Mouse (Mus musculus) lung, embryonic 14.5 days (tissue): ENCODE measurements around the gene Tprkb. TPM values are rescaled to one million over a fixed set of nuclear protein-coding genes. Genes with fewer than 3 reads are reported as not detected.
A peak's percentile ranks its signal among the peaks of the same experiment; 100 is the strongest.
"Not testable (repeated sequence)": the region's sequence is repeated elsewhere in the genome, so short reads cannot be mapped to it uniquely, and the experiment has no call there.

ENCODE experiments used
- ATAC-seq: fragments of 200-750 bp; cut with Nextera tagmentation; 2 replicates; pipeline ENCODE4 v1.8.0; 2017; ENCODE audit warnings: mild to moderate bottlenecking, moderate TSS enrichment, moderate library complexity; ENCODE audit not compliant: insufficient read depth
- DNase-seq: peaks from one replicate; pipeline ENCODE4 v3.0.0-alpha.2; 2015
- H3K27ac ChIP-seq: fragments of 300-500 bp; sonication (generic); 2 replicates; pipeline ENCODE4 v1.5.1; 2014; ENCODE audit warnings: low read depth, mild to moderate bottlenecking, moderate library complexity
- H3K27me3 ChIP-seq: fragments of 300-500 bp; sonication (generic); 2 replicates; pipeline ENCODE4 v1.6.1; 2014; ENCODE audit warnings: low read length, control low read depth; ENCODE audit not compliant: insufficient read depth
- H3K36me3 ChIP-seq: fragments of 300-500 bp; sonication (generic); 2 replicates; pipeline ENCODE4 v1.6.1; 2014; ENCODE audit warnings: control low read depth; ENCODE audit not compliant: insufficient read depth
- H3K4me1 ChIP-seq: fragments of 300-500 bp; sonication (generic); 2 replicates; pipeline ENCODE4 v1.6.1; 2014; ENCODE audit warnings: antibody characterized with exemption, control low read depth; ENCODE audit not compliant: insufficient read depth
- H3K4me2 ChIP-seq: fragments of 300-500 bp; sonication (generic); 2 replicates; pipeline ENCODE4 v1.6.1; 2014; ENCODE audit warnings: mild to moderate bottlenecking
- H3K4me3 ChIP-seq: fragments of 300-500 bp; sonication (generic); 2 replicates; pipeline ENCODE4 v1.5.1; 2014; ENCODE audit warnings: low read depth, low read length
- H3K9ac ChIP-seq: fragments of 300-500 bp; sonication (generic); 2 replicates; pipeline ENCODE4 v1.6.1; 2014
- H3K9me3 ChIP-seq: fragments of 300-500 bp; sonication (generic); 2 replicates; pipeline ENCODE4 v1.6.1; 2016; ENCODE audit warnings: low read depth, low read length, control low read depth
- CTCF ChIP-seq: IDR thresholded peaks from 2 replicates; pipeline ENCODE4 v1.5.1; 2016; ENCODE audit warnings: antibody characterized with exemption, low read depth
- WGBS: fragments of 180-500 bp; shearing (Covaris S2); extraction: QIAGEN DNeasy Blood & Tissue Kit; methylation state at CpG from one replicate; pipeline ENCODE4 v1.1.7; 2014; 5-methylcytosine and 5-hydroxymethylcytosine counted together
- polyA plus RNA-seq: library from polyadenylated mRNA; unstranded; fragments of >200 nt; fragmentation: Nextera tagmentation; extraction: Ambion mirVana; gene quantifications from 2 replicates; pipeline ENCODE4 v1.2.1, GENCODE M21; 2014

Tprkb gene
- polyA plus RNA-seq, 1 experiment from 2014 or later: 29.1 TPM

DNA sequence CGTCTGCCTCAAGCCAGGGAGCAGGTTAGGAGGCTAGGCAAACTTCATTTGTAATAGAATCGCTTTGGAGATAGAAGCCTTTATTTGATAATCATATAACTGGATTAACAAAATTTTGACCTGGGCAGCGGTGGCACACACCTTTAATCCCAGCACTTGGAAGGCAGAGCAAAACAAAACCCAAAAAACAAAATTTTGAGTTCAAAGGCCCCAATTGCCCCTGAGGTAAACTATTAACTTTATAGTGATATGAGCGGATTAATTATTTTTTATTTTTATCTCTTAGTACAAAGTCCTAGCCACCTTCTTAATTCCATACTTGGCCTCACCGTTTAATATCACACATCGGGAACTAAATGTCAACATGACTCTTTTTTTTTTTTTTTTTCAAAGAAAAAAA, 4.9 kb downstream of the Tprkb start:
- H3K36me3 ChIP-seq: peaks cover 4% of the 10 kb centered on the region; the same call in 1 of the 2 replicates
- H3K27ac ChIP-seq: peak overlapping the region; percentile 90
- H3K4me1 ChIP-seq: peaks cover 8% of the 10 kb centered on the region; the same call in 1 of the 2 replicates
- WGBS: 80% methylated on average over 6 of the region's 6 CpGs
- peak overlapping the region; percentile 89 for H3K4me2 ChIP-seq
- no peak for TF ChIP-seq CTCF
- H3K9ac ChIP-seq: peak overlapping the region; percentile 71
- DNase-seq (no peak), ATAC-seq (no peak)
- H3K27me3 ChIP-seq: no peaks in the 10 kb centered on the region
- H3K9me3 ChIP-seq: no peaks in the 10 kb centered on the region
- peak overlapping the region; percentile 63 for H3K4me3 ChIP-seq

DNA sequence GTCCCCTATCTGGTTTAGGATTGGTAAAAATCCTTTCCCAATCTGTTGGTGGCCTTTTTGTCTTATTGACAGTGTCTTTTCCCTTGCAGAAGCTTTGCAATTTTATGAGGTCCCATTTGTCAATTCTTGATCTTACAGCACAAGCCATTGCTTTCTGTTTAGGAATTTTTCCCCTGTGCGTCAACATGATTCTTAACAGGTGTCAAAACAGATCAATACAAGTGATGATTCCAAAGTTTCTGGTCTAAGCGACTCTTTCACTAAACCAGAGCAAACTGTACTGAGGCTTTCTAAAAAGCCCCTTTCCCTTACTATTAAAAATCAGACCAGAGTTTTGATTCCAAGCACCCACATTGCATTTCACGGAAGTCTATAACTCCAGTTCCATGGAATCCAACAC, 6.7 kb downstream of the Tprkb start:
- H3K4me3 ChIP-seq, H3K27ac ChIP-seq, ATAC-seq, DNase-seq, H3K4me2 ChIP-seq, H3K27me3 ChIP-seq, H3K4me1 ChIP-seq, H3K9me3 ChIP-seq, H3K9ac ChIP-seq: not testable (repeated sequence)
- WGBS: 94% methylated on average over 3 of the region's 3 CpGs
- H3K36me3 ChIP-seq: peaks cover 13% of the 10 kb centered on the region; the same call in 1 of the 2 replicates

DNA sequence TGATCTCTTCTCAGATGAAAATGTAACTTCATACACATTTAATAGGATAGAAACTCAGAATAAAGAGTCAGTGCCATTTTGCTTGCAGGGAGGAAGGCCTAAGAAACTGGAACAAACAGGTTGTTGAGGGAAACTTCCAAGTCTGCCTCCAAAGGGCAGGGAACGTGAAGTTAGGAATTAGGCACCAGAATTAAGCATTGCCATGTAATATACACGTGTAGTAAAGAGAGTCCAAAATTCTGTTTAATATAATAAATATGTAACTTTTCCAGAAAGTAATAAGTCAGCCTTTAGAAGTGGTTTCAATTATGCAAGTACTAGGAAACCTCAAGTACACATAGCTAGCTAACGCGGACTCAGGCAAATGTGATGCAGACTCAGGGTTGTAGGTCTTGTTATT, 7.7 kb downstream of the Tprkb start:
- Histone ChIP-seq H3K4me1 (peaks cover 8% of the 10 kb centered on the region; the same call in 1 of the 2 replicates), H3K36me3 (peaks cover 15% of the 10 kb centered on the region), H3K4me2 (no peak overlapping the region), H3K27me3 (no peaks in the 10 kb centered on the region), H3K9ac (no peak overlapping the region), H3K9me3 (no peaks in the 10 kb centered on the region), H3K4me3 (no peak overlapping the region), H3K27ac (no peak overlapping the region)
- DNase-seq (no peak), ATAC-seq (no peak)
- WGBS: 88% methylated on average over 4 of the region's 4 CpGs
- no peak for TF ChIP-seq CTCF

DNA sequence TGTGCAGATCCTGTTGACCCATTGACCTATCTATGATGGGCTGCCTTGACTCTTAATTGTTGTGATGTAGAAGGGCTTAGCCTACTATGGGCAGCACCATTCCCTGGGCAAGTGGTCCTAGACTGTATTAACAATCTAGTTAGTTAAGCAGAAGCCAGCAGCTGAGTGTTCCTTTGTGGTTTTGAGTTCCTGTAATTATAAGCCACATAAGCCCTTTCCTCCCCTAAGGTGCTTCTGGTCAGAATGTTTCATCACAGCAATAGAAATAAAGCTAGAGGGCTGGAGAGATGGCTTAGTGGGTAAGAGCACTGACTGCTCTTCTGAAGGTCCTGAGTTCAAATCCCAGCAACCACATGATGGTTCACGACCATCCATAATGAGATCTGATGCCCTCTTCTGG, 12.0 kb downstream of the Tprkb start:
- H3K4me1 ChIP-seq: no peaks in the 10 kb centered on the region
- H3K36me3 ChIP-seq: peaks cover 49% of the 10 kb centered on the region
- no peak overlapping the region for H3K4me3 ChIP-seq
- TF ChIP-seq CTCF: no peak
- no peaks in the 10 kb centered on the region for H3K9me3 ChIP-seq
- H3K27me3 ChIP-seq: no peaks in the 10 kb centered on the region
- 96% methylated on average over 1 of the region's 1 CpGs for WGBS
- no peak overlapping the region for H3K4me2 ChIP-seq
- no peak overlapping the region for H3K27ac ChIP-seq
- H3K9ac ChIP-seq: no peak overlapping the region
- no peak for ATAC-seq
- no peak for DNase-seq

DNA sequence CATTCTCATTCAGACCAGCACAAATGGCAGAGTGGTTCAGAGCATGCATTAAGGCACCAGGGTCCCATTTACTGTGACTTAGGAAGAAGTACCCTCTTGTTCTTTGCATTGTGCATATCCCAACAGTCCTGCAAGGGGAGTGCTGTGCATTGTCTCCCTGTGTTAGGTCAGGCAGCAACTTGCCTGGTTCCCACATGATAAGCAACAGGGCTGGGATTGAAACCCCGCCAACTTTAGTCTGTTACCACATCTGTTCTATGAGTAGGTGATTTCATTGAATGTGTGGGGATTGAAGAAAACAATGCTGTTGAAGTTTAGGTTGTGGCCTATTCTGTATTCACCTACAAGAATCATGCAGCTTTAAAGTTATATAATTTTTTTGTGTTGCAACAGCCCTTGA, 15.0 kb downstream of the Tprkb start:
- no peak overlapping the region for H3K9ac ChIP-seq
- DNase-seq (no peak), ATAC-seq (no peak)
- H3K27me3 ChIP-seq: no peaks in the 10 kb centered on the region
- H3K4me3 ChIP-seq: no peak overlapping the region
- no peaks in the 10 kb centered on the region for H3K9me3 ChIP-seq
- no peak for TF ChIP-seq CTCF
- H3K4me1 ChIP-seq: no peaks in the 10 kb centered on the region
- H3K36me3 ChIP-seq: peaks cover 56% of the 10 kb centered on the region
- H3K4me2 ChIP-seq: no peak overlapping the region
- H3K27ac ChIP-seq: no peak overlapping the region
- WGBS: 85% methylated on average over 1 of the region's 1 CpGs

DNA sequence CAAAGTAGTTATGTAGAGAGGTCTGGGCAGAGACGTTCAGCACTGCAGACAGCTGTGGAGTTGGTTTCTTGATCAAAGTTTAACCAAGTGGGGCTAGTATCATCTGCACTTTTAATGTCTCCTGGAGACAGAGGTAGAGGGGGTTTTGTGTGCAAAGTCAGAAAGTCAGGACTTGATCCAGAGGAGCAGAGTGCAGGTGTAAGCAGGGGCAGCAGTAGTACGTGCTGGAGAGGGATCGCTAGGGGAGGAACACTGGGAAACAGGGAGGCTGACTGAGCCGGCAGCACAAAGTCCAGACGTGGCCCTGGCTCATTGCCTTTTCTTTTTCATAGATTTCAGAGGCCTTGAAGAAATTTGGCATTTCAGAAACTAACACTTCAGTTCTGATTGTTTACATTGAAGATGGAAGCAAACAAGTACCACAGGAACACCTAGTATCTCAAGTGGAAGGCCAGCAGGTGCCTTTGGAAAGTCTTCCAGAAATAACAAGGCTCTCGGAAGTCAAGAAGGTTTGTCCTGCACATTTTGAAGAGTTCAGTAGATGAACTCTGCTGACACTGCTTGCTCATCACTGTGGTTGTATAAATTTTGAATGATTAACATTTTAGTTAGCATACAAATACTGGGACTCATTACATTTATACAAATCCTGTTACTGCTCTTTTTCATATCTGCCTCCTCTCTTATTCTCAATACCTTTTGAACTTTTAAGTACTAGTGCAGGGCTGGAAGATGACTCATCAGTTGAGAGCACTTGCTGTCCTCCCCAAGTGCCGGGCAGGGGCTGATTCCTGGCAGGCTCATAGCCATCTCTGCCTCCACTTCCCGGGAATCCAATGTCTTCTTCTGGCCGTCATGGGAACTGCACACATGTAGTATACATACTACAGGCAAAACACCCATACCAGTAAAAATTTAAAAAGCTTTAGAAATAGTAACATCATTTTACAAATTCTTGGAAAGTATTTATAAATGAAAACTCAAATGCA, 16.1 kb downstream of the Tprkb start:
- 83% methylated on average over 9 of the region's 9 CpGs for WGBS
- Histone ChIP-seq H3K36me3 (peaks cover 51% of the 10 kb centered on the region), H3K27ac (no peak overlapping the region), H3K4me1 (no peaks in the 10 kb centered on the region), H3K4me2 (no peak overlapping the region), H3K9me3 (no peaks in the 10 kb centered on the region), H3K27me3 (no peaks in the 10 kb centered on the region), H3K9ac (no peak overlapping the region), H3K4me3 (no peak overlapping the region)
- no peak for TF ChIP-seq CTCF
- DNase-seq (no peak), ATAC-seq (no peak)

DNA sequence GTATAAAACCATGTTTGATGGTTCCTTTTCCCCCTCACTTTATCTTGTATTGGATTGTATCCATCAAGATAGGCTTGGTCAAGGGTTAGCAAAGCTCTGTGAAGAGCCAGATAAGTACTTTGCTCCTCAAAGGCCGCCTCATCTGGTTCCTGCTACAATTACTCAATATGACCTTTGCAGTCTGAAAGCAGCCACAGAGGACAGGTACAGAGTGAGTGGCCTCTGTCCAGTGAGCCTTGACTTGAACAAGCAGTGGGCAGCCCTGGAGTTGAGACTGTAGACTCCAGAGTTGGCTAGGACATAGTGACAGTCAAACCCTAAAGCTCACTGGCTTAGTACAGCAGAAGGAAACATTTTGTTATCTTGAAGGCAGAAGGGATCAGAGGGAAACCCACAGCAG, 17.6 kb downstream of the Tprkb start:
- no peaks in the 10 kb centered on the region for H3K4me1 ChIP-seq
- no peak for TF ChIP-seq CTCF
- no peak overlapping the region for H3K4me3 ChIP-seq
- H3K36me3 ChIP-seq: peaks cover 47% of the 10 kb centered on the region
- no peak overlapping the region for H3K4me2 ChIP-seq
- ATAC-seq (no peak), DNase-seq (no peak)
- H3K27ac ChIP-seq: no peak overlapping the region
- WGBS: 67% methylated on average over 1 of the region's 1 CpGs
- H3K9ac ChIP-seq: no peak overlapping the region
- H3K9me3 ChIP-seq: no peaks in the 10 kb centered on the region
- H3K27me3 ChIP-seq: no peaks in the 10 kb centered on the region
